Mouse (Mus musculus): ENCODE measurements around the gene Fam13c. TPM values are rescaled to one million over a fixed set of nuclear protein-coding genes. Genes with fewer than 3 reads are reported as not detected.
"Not testable (repeated sequence)": the region's sequence is repeated elsewhere in the genome, so short reads cannot be mapped to it uniquely, and the experiment has no call there.

Fam13c gene
- 1 to 10 TPM; 4.6 to 6.3 TPM for total RNA-seq (2021)
- long read RNA-seq, experiment 1, partial matches to known transcripts, result 2 of 8 reads
- long read RNA-seq, experiment 1, other reads (novel, unspliced or antisense), result 2 of 8 reads
- long read RNA-seq, experiment 2, transcript Fam13c-202 (15 exons, 3,380 nt), result major isoform, 6 of 19 reads
- long read RNA-seq, experiment 2, partial matches to known transcripts, result 2 of 19 reads
- long read RNA-seq, experiment 2, other reads (novel, unspliced or antisense), result 4 of 19 reads

- no peak for DNase-seq (ENCODE audit: low spot score)
These were observed at the start of gene Fam13c for GRCm38 (mm10) chr10:70439676-70440521. Gene Fam13c, plus strand, starts transcription at chr10:70440481.

GRCm38 (mm10) chr10:70395900-70396299 is 44.4 kb upstream of the Fam13c start:
- peak; percentile 2 for DNase-seq (ENCODE audit: low spot score)

- DNase-seq (ENCODE audit: low spot score), result no peak
These were observed 42.1 kb upstream of the Fam13c start for GRCm38 (mm10) chr10:70398224-70398623.

- no peak for DNase-seq (ENCODE audit: low spot score)
These were observed 38.3 kb upstream of the Fam13c start for GRCm38 (mm10) chr10:70402006-70402405.

GRCm38 (mm10) chr10:70402711-70403110 is 37.6 kb upstream of the Fam13c start:
- no peak for DNase-seq (ENCODE audit: low spot score)

- DNase-seq (ENCODE audit: low spot score), result no peak
These were observed 22.3 kb upstream of the Fam13c start for GRCm38 (mm10) chr10:70417811-70418486.

GRCm38 (mm10) chr10:70419282-70420264 is 20.7 kb upstream of the Fam13c start:
- DNase-seq (ENCODE audit: low spot score), result no peak

GRCm38 (mm10) chr10:70426373-70426772 is 13.9 kb upstream of the Fam13c start:
- DNase-seq (ENCODE audit: low spot score), result peak; percentile 51

- peak; percentile 35 for DNase-seq (ENCODE audit: low spot score)
These were observed 12.1 kb upstream of the Fam13c start for GRCm38 (mm10) chr10:70428121-70428662.

- no peak for DNase-seq (ENCODE audit: low spot score)
These were observed 10.9 kb upstream of the Fam13c start for GRCm38 (mm10) chr10:70429341-70429740.

- DNase-seq (ENCODE audit: low spot score), result no peak
These were observed 6.9 kb upstream of the Fam13c start for GRCm38 (mm10) chr10:70433334-70433733.

GRCm38 (mm10) chr10:70433736-70434135 is 6.5 kb upstream of the Fam13c start:
- DNase-seq (ENCODE audit: low spot score), result not testable (repeated sequence)

- no peak for DNase-seq (ENCODE audit: low spot score)
These were observed 3.6 kb upstream of the Fam13c start for GRCm38 (mm10) chr10:70436656-70437055.

- DNase-seq (ENCODE audit: low spot score), result peak; percentile 55
These were observed 3.0 kb upstream of the Fam13c start for GRCm38 (mm10) chr10:70437289-70437688.

GRCm38 (mm10) chr10:70440639-70441461 is 569 bp downstream of the Fam13c start:
- DNase-seq (ENCODE audit: low spot score), result peak; percentile 39

GRCm38 (mm10) chr10:70442156-70442555 is 1.9 kb downstream of the Fam13c start:
- DNase-seq (ENCODE audit: low spot score), result no peak

GRCm38 (mm10) chr10:70442623-70443022 is 2.3 kb downstream of the Fam13c start:
- DNase-seq (ENCODE audit: low spot score), result peak; percentile 15

- no peak for DNase-seq (ENCODE audit: low spot score)
These were observed 7.5 kb downstream of the Fam13c start for GRCm38 (mm10) chr10:70447787-70448186.

GRCm38 (mm10) chr10:70449206-70449605 is 8.9 kb downstream of the Fam13c start:
- no peak for DNase-seq (ENCODE audit: low spot score)

GRCm38 (mm10) chr10:70455886-70456305 is 15.6 kb downstream of the Fam13c start:
- no peak for DNase-seq (ENCODE audit: low spot score)

All from gastrocnemius, adult 18-20 months (tissue).